Mouse (Mus musculus): ENCODE data around the gene Kalrn.

The Kalrn gene

DNA sequence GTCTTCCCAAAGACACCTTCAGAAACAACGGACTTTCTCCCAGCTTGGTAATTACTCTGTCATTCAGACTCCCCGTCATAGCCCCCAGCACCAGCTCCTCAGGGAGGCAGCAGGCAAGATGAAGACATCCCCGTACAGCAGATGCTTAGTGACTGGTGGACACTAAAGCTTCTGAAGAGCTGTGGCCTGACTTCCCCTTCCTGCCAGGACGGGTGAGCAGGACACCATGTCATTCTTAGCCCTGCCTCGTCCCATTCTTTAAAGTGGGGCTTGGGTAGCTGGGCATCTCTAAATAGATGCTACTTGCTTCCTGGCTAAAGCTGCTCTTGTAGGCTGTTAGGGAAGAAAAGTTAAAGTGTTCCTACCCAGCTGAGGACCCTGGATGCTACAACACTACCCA, 145.7 kb downstream of the Kalrn start:
- DNase-seq (ENCODE audit: low spot score in 2 of 2) = no peak

DNA sequence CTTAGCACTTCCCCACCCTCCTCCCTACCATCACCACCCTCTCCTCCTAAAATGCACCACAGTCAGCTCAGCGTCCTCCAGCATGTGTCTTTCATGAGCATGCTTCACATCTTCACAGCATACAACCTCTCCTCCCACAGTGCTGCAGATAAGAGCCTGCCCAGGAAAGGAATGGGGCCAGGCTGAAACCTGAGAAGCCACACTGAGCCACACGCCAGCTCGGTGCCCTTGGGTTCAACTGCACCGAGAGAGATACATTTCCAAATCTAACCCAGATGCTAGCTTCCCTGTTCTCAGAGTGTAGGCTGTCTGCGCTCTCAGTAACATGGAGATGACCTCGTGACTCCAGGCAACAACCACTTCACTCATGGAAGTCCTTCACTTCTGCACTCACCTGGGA, 151.9 kb downstream of the Kalrn start:
- no peak for DNase-seq (ENCODE audit: low spot score in 2 of 2)

DNA sequence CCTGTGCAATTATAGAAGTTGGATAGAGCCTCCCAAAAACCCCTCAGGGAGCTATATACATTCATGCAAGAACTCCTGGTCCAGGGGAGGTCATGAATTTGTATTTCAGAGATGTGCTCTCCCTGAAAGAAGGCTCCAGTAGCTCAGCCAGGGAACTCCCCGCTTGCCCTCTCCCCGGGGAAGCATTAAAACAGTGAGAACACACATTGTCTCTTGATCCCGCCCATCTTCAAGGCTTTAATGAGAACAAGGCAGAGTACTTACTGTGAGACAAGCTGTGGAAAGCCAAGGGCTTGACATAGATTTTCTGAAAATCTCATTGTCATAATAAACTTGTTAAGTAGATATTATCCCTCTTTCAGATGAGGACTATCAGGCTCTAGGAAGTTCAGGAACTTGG, 155.4 kb downstream of the Kalrn start:
- no peak for DNase-seq (ENCODE audit: low spot score in 2 of 2)

DNA sequence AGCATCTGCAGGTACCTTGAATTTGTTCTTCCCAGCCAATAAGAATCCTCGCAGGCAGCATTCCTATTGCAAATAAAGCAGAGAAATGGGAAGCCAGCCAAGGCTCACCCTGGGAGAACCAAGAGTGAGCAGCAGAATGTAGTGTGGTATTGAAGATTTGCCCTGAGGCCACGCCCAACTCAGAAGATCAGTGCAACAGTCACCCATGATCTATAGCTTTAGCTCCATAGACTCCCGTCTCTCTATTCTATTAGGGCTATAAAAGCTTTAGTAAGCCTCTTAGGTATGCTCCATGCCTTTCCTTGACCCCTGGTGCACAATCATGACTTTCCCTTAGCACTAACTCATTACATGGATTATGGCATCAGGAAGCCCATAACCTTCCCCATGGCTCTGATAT, 155.9 kb downstream of the Kalrn start:
- DNase-seq (ENCODE audit: low spot score in 2 of 2) = no peak

DNA sequence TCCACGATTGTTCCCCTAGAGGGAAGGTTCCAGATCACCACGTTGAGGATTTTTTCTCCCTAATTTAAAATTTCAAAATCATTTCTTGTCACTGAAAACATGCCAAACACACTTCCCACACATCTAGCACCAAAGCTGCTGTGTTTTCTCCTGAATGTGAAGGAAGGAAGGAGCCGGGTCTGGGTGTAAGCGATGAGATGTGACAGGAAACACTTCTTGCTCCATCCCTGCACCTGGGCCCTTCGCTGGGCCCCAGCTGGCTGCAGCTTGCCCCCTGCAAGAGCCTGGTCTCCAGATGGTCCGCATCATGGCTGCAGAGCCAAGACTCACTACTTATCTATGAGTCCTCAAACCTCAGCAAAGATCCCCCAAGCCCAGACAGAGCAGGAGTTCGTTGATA, 158.8 kb downstream of the Kalrn start:
- DNase-seq (ENCODE audit: low spot score in 2 of 2) = no peak

DNA sequence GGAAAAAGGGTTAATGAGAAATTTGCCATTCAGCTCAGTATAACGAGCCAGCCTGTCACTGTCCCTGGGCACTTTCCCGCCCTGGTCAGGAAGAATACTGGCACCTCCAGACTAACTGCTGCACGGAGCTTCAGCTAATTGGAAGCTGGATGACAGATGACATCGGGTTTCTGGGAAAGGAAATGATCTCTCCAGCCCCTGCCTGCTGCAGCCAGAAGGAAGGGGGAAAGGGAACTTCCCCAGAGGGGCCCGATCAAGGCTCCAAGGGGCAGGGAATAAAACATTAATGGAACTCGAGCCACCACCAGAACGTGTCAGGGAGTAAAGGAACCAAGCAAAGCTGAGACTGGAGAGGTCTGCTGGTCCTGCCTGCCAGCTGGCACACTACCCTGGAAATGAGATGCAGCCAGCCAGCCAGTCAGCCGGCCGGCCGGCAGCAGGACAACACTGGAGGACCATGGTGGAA, 159.4 kb downstream of the Kalrn start:
- no peak for DNase-seq (ENCODE audit: low spot score in 2 of 2)

DNA sequence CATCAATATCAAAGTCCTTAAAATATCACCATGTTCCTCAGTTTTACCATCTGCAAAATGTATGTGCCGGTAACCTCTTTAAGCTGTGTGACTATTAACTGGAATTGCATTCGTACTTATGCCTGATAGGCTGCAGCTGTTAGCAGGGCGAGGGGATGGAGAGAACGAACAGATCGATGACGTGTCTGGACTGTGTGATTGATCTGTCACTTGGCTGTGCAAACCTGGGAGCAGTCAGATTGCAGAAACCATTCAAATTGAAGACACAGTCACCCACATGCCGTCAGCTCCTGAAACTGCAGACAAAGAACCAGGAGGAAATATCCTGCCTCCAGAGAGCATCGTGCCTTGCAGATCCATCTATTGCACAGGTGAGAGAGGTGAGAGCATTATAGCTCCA, 166.3 kb downstream of the Kalrn start:
- DNase-seq (ENCODE audit: low spot score in 2 of 2) = no peak

DNA sequence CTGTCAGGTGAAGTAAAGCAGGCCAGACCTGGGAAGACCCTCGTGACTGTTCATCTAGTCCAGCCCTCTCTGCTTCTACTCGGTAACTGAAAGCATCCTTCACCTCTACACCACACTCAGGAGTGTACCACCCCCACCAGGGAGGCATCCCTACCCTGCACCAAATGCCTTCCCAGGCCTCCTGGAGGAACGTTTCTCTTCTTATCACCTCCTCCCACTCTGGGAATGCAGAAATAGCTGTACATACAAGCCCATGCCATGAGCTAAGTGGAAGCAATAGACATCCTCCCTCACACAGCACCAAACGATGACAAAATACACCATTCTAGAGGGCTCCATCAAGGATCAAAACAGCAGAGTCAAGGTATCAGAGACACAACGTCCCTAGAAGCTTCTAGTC, 168.2 kb downstream of the Kalrn start:
- DNase-seq (ENCODE audit: low spot score in 2 of 2) = no peak

DNA sequence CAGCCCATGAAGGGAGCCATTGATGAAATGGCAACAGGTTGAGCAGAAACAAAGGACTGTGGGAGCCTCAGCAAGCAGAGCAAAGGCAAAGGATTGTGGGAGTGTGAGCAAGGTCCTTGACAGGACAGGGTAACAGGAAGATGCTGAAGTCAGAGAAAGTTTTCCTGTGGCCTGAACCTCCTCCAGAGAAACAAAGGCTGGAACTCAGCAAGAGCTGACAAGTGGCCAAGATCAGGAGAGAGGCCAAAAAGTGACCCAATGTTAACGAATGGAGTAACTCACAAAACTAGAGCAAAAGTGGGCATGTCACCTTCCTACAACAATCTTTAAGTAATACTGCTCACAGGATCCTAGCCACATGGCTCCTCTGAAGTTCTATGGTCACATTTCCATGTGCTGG, 172.1 kb downstream of the Kalrn start:
- DNase-seq (ENCODE audit: low spot score in 2 of 2) = no peak

DNA sequence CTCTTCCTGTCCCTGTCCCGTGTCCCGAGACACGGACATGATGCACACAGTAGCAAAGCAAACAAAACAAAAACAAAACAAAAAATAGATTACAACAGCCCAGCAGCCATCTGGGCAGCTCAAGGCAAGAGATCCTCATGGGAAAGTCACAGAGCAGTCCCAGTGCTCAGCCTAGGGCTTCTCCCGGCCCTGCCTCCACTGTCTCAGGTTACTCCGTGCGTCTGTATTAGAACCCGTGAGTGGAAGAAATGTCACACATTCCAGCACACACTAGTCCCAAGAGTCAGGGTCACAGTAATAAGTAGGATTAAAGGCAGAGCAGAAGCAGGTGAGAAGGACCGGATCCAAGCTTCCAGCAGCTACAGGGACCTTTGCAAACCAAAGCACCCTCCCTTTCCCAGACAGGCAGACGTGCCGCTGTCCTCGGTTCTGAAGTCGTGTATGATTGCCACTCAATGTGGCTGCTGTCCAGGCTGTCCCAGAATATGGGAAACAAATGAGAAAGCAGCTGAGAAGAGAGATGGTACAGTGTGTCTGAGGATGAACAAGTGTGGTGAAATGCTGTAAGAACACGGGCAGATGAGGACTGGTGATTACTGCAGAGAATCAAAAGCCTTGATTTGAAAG, 173.1 kb downstream of the Kalrn start:
- DNase-seq (ENCODE audit: low spot score in 2 of 2) = no peak

DNA sequence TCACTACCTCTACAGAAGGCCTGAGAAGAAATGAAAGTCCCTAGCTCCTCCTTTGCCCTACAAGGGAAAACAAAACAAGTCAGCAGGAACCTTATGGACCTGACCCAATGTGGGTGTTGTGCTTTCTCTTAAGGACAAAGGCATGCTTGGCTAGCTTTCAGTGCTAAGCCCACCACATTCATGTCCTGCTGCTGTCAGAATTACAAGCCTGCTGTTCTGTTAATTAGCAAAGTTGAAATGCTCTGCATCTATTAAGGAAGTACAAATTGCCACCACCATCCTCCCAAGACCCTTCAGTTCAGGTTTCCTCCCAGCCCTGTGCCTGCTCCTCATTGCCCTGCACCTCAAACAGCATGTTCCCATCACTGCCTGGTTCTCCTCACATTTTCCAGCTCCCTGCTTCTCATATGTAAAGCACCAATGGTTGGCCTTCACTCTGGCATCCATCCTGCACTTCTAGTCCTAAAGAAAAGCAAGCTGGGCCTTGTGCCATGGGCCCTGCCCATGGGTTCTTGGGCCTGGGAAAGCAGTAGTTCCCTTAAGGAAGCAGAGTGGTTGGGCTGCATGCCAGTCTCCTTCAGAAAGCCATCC, 178.0 kb downstream of the Kalrn start:
- no peak for DNase-seq (ENCODE audit: low spot score in 2 of 2)

DNA sequence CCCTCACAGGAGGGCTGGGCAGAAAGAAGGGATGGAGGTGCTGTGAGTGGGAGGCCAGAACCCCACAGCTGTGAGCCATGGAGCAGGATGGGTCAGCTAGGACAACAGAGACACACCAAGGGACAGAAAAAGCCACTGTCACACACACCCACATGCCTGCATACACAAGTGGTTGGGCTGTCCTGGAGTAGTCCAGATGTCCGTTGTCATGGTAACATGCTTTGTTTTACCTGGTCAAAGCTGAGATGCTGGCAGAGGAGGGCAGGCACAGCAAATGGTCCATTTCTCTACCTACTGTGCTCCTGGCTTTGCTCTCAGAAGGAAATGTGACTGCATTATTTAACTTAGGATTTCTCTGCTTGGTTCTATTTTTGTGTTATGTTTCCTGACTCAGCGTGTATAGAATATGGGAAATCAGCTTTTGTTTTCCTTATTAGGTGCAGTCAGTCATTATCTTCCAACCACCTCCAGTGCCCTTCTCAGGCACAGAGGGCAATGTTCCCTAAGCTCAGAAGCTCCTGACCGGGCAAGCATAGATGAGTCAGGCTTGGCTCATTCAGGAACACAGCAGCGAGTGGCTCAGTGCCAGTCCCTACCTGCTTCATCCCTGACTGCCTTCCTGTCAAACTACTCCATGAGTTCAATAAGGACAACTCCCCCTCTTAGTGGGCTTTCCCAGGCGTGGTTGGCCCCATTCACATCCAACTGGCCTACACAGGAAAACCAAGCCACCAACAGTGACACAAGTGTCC, 183.6 kb downstream of the Kalrn start:
- DNase-seq (ENCODE audit: low spot score in 2 of 2) = no peak

DNA sequence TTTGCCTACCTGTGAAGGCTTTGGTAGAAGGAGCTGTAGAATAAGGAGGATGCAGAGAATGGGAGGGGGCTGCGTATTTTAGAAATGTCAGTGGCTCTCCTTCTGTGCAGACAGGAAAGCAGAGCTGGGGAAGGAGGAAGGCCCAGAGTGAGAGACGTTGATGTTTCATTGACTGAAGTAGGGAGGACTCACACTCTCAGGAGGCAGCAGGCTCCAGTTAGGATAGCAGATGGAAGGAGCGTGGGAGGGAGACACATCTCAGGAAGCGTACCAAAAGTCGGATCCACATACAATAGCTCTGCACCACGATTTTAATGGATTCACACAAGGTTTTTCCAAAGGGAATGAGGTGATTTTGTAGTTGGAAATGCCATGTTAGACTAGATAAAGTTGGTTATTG, 184.5 kb downstream of the Kalrn start:
- no peak for DNase-seq (ENCODE audit: low spot score in 2 of 2)

DNA sequence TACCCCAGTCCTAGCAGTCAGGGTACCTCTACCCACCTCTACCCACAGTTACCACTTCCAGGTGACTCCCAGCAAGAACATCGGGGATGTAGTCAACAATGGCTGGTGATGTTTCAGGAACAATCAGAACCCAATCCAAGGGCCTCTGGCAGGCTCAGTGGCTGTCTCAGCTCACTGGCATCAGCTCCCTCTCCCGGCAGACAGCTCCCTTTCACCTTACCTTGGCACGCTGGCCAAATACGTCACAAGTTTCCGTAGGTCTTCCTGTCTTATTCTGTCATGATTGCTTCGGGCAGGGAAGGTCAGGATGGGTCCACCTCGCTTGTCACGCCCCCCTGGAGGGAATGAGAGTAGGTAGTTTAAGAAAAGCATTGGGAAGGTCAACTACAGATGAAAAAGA, 188.3 kb downstream of the Kalrn start:
- no peak for DNase-seq (ENCODE audit: low spot score in 2 of 2)

DNA sequence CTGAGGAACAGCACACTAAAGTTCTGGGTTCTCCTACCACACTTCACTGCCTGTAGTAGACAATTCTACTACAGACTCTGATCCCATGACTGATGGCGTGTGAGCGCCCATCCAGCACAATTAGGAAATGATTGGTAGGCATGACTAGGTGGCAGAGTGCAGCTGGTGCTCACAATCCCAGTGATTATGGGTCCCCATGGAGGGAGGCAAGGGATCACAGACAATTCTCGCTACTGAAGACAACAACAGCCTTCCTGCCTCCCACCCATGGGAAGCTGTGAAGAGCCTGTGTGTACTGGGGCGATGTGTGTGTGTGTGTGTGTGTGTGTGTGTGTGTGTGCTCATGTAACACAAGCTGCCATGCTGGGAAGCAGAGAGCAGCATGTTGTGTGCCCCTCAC, 190.3 kb downstream of the Kalrn start:
- DNase-seq (ENCODE audit: low spot score in 2 of 2) = no peak

DNA sequence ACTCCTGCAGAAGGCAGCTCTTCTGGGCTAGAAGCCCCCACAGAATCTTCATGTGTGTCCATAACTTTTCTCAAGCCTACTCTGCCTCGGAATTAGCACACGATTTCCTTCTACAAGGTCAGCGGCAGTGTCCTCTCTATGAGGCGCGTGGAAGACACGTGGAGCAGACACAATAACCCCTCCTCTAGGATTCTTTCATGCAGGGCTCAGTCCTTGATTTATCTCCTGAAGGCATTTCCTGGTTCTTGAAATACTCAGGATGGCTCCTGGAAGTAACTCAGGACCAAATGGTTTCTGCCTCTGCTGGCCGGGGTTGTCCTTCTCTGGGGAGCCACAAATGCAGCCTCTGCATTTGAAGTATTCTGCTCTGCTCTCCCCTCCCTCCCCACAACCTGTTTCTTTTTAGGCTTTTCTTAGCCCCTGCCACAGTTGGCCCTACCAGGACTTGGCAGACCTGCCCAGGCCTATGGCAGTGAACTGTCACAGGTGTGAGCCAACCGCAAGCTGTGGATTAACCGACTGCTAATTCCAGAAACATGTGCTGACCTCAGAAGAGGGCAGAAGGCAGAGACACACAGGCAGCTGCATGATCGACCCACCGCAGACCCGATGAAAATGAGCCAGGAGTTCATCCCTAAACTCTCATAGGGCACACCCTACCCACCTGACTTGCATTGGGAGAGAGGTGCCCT, 197.0 kb downstream of the Kalrn start:
- DNase-seq (ENCODE audit: low spot score in 2 of 2) = no peak

DNA sequence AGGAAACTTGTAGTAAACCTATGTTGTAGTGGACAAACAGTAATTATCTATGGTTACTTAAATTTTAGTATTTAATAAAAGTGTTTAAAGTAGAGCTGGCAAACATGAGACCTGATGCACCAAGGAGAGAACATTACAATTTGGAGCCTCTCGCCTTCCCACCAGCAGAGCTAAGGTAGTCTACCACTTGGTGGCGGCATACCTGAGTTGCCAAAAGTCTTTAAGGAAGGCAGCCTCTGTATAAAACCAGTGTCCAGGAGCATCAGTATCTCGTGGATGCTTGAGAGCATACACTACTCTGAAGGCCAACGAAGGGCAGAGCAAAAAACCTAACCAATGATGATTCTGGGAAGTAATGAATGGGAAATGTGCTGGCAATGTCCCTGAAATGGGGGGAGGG, 199.8 kb downstream of the Kalrn start:
- no peak for DNase-seq (ENCODE audit: low spot score in 2 of 2)

DNA sequence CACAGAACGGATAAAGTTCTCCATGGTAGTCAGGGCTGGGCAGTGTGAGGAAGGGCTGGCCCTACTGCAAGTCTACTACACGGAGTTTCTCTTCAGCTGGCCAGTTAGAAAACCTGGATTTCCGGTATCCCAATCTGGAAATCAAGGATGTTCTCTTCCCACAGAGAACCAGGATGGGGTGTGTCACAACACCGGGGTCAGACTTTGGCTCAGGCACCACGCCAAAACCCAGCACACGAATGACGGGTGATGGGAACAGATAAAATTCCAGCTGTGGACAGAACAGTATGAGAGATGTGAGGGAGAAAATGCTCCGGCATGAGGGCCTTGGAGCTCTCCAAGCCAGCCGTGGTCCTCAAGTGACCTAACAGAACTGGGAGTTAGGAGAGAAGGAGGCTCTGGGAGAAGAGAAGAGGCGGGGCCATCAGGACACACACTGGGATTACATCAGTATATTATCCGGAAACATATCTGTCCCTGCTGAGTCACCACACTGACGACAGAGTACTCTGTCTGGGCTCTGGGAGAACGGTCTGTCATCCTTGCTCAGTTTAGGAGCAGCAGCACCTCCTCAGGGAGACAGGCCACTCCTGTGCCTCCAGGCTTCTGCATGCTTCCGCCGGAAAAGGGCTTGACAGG, 201.1 kb downstream of the Kalrn start:
- no peak for DNase-seq (ENCODE audit: low spot score in 2 of 2)

DNA sequence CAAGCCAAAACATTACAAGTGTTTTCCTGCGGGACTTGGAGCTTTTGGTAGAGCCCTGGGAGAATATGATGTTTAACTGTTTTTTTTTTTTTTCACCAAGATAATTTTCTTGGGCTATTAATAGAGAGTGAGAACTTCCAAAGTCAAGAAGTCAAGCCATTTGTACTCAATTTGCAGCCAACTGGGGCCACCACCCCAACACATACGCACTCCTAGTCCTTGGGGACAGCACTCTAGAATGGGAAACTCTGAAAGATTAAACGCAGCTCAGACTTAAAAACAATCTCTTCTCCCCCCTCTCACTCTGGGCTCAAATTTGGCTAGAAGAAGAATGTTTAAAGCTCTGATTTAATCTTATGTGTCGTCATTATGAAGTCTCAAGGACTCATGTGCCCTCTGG, 214.1 kb downstream of the Kalrn start:
- DNase-seq (ENCODE audit: low spot score in 2 of 2) = no peak

DNA sequence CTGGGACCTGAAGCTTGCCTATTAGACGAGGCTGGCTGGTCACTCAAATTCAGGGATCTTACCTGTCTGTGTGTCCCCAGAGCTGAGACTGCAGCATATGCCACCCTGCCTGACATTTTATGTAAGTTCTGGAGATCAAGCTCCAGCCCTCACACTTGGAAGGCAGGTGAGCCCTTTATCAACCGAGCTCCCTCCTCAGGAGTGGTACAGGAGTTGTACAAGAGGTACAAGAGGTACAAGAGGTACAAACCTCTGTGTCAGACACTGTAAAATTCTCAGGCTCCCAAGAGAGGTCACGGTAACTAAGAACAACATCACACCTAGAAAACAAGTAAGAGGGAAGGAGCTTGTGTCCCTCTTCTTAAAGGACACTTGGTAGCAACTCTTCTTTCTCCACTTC, 217.8 kb downstream of the Kalrn start:
- DNase-seq (ENCODE audit: low spot score in 2 of 2) = no peak

DNA sequence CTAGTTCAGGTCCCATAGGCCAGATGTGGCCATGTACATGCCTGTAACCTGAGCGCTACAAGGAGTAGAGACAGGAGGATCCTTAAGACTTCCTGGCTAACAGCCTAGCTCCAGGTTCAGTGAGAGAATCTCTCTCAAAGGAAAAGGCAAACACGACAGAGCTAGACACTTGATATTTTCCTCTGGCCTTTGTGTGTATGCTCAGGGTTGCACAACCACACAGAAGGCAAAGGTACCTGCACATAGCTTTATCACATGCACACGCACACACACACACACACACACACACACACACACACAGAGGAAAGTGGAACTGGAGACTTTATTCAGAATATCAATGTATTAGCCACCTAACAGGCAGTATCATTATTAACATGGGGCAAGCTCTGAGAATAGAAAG, 219.3 kb downstream of the Kalrn start:
- no peak for DNase-seq (ENCODE audit: low spot score in 2 of 2)

DNA sequence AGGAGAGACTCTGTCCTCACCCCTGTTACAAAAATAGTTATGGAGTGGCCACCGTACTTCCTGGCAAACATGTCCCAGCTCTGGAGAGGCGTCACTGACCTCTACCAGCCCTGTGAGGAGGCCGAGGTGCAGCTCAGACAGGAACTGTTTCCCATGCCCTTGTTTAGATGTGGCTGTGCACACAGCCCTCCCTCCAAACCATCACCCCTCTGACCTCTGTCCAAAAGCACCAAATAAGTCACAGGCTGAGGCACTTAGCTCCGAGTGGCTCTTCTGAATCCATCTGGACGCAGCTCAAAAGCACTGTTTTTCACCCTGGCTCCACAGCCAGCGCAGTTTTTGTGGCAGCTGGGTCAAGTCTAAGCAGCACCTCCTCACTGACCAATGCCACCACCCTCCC, 220.6 kb downstream of the Kalrn start:
- DNase-seq (ENCODE audit: low spot score in 2 of 2) = no peak

All from thymus, postnatal 10 days (tissue).